Mouse (Mus musculus) lung, adult 10 weeks (tissue): ENCODE measurements around the gene Als2cl. TPM values are rescaled to one million over a fixed set of nuclear protein-coding genes. Genes with fewer than 3 reads are reported as not detected.

ENCODE experiments used
- polyA plus RNA-seq: library from polyadenylated mRNA; stranded (reverse); fragments of 350-450 nt; fragmentation: Illumina TruSeq; extraction: RNeasy Lipid Tissue Mini Kit (QIAGEN cat#74804); gene quantifications from one replicate; pipeline ENCODE4 v1.2.3, GENCODE M21; 2014; ENCODE audit warnings: low read depth, low replicate concordance; ENCODE audit not compliant: insufficient read depth

The Als2cl gene
- polyA plus RNA-seq: 20.3 TPM

GRCm38 (mm10) chr9:110879191-110879920 is at the start of gene Als2cl:
Als2cl (plus strand) TSS chr9:110879870.

GRCm38 (mm10) chr9:110834411-110834810 is 45.3 kb upstream of the Als2cl start, which contains the start of gene Prss45:
Prss45 (plus strand) TSS chr9:110834588.

GRCm38 (mm10) chr9:110844206-110844605 is 35.5 kb upstream of the Als2cl start, which contains the start of gene Prss46:
Prss46 (plus strand) TSS chr9:110844506.

GRCm38 (mm10) chr9:110857781-110858472 is 21.7 kb upstream of the Als2cl start, which contains the start of gene Prss50:
Prss50 (plus strand) TSS chr9:110857967.

GRCm38 (mm10) chr9:110879998-110880561 is 410 bp downstream of the Als2cl start, which contains the start of gene Tmie:
Tmie (minus strand) TSS chr9:110880113.

GRCm38 (mm10) chr9:110916786-110917185 is 37.1 kb downstream of the Als2cl start, which contains the start of gene Fam240a:
Fam240a (minus strand) TSS chr9:110916861.

GRCm38 (mm10) chr9:110945926-110946325 is 66.3 kb downstream of the Als2cl start, which contains the start of gene Tdgf1:
Tdgf1 (minus strand) TSS chr9:110946158.

Other genes starting within 250 kb of the Als2cl start
- 10.7 TPM for gene Nbeal2, start 225.7 kb upstream of the Als2cl start, polyA plus RNA-seq
- gene Ccdc12, start 223.4 kb upstream of the Als2cl start, polyA plus RNA-seq: 141 TPM
- gene Myl3, start 138.0 kb upstream of the Als2cl start, polyA plus RNA-seq: 12.4 TPM
- 3.5 TPM for gene Pth1r, start 132.7 kb upstream of the Als2cl start, polyA plus RNA-seq
- not detected for gene Prss42, start 81.7 kb upstream of the Als2cl start, polyA plus RNA-seq
- not detected for gene Prss44, start 65.9 kb upstream of the Als2cl start, polyA plus RNA-seq
- not detected for gene Prss43, start 53.2 kb upstream of the Als2cl start, polyA plus RNA-seq
- not detected for gene Prss45, start 45.3 kb upstream of the Als2cl start, polyA plus RNA-seq
- not detected for gene Prss46, start 35.4 kb upstream of the Als2cl start, polyA plus RNA-seq
- gene Prss50, start 21.9 kb upstream of the Als2cl start, polyA plus RNA-seq: not detected
- gene Tmie, start 243 bp downstream of the Als2cl start, polyA plus RNA-seq: 1.9 TPM
- not detected for gene Fam240a, start 37.0 kb downstream of the Als2cl start, polyA plus RNA-seq
- 1.9 TPM for gene Tdgf1, start 66.3 kb downstream of the Als2cl start, polyA plus RNA-seq
- 0.90 TPM for gene Lrrc2, start 71.7 kb downstream of the Als2cl start, polyA plus RNA-seq
- 8.7 TPM for gene Rtp3, start 110.7 kb downstream of the Als2cl start, polyA plus RNA-seq
- 31.4 TPM for gene Ltf, start 139.4 kb downstream of the Als2cl start, polyA plus RNA-seq
- 27.7 TPM for gene Ccrl2, start 177.6 kb downstream of the Als2cl start, polyA plus RNA-seq
- gene Lrrfip2, start 237.7 kb downstream of the Als2cl start, polyA plus RNA-seq: 40.4 TPM